Mouse (Mus musculus) lung, adult 2 months (tissue): ENCODE data around the gene Afap1l2.
A peak's percentile ranks its signal among the peaks of the same experiment; 100 is the strongest.

Experiments used
- CTCF ChIP-seq: fragments of 200-500 bp; IDR thresholded peaks from 2 replicates; pipeline ENCODE4 v1.5.1; 2011; ENCODE audit warnings: mild to moderate bottlenecking, low read length, control low read depth; ENCODE audit not compliant: insufficient read depth
- POLR2A ChIP-seq: fragments of 200-500 bp; IDR thresholded peaks from 2 replicates; pipeline ENCODE4 v1.6.1; 2011; ENCODE audit warnings: low read depth, mild to moderate bottlenecking, control low read depth, low read length, borderline replicate concordance; ENCODE audit errors: extremely low read depth

- no peak for TF ChIP-seq POLR2A
- TF ChIP-seq CTCF, result peak; percentile 94
Observed at GRCm38 (mm10) chr19:56919628-56920027, 88.4 kb downstream of the Afap1l2 start.
